Mouse (Mus musculus) left cerebral cortex, postnatal 10 days (tissue): Measurements from ENCODE around the gene Xlr3b. TPM values are rescaled to one million over a fixed set of nuclear protein-coding genes. Genes with fewer than 3 reads are reported as not detected.
"Not testable (repeated sequence)": the region's sequence is repeated elsewhere in the genome, so short reads cannot be mapped to it uniquely, and the experiment has no call there.

Experiments
- DNase-seq, 2 experiments: peaks; one replicate each; pipeline ENCODE4 v3.0.0; 2021 to 2022; ENCODE audit warnings: low spot score in 2 of 2, mixed read lengths in 1 of 2; ENCODE audit errors: extremely low spot score in 1 of 2
- intact Hi-C: fragments of 180-260 bp; cut with DNase I; formaldehyde crosslinking; loops from one replicate; pipeline ENCODE4 v1.15.1; 2025
- total RNA-seq, 2 experiments: library from RNA; stranded (reverse); gene quantifications; 2 replicates each; pipeline ENCODE4 v1.2.3; 2021

Gene Xlr3b
- 1 to 10 TPM; 1.2 to 9.8 TPM for total RNA-seq

DNA sequence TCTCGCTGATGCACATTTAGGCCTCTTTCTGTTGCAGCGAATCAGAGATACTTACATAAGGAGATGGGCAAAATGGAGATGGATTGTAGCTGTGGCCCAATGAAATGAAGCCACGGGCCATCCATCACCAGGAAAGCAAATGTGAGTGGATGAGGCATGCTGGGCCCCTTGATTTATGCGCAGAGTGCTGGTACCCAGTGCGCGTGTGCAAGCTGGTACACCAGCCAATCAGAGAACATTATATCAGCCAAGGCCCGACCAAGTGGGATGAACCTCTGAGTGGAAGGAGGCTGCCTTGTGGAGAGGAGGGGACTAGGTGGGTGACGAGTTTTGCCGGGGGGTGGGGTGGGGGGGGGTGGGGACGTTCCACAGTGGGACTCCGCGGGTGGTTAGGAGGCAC is at the start of gene Xlr3b:
Gene Xlr3b, plus strand, starts transcription at position 274 of the 400 bp plus-strand sequence.
- peak in 1 of 2 experiments; percentile 20 for DNase-seq
- intact Hi-C loops = not testable (repeated sequence)

DNA sequence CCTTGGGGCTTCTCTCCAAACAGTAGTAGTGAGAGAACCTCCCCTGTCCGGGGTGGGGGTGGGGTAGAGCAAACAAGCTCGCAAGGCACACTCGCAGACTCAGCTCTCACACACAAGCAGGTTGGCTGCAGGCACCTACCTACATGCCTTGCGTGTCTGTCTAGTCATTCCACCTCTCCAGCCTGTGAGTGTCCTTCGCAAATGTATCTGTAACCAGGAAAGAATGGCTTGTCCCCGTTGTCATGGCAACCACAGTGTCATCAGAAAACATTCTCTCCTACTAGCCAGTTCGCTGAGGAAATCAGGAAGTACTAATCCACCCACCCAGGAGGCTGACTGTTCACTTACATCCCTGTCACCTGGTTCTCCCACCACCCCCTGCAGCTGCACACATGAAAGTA is 48.8 kb upstream of the Xlr3b start:
- DNase-seq, intact Hi-C loops: not testable (repeated sequence)

DNA sequence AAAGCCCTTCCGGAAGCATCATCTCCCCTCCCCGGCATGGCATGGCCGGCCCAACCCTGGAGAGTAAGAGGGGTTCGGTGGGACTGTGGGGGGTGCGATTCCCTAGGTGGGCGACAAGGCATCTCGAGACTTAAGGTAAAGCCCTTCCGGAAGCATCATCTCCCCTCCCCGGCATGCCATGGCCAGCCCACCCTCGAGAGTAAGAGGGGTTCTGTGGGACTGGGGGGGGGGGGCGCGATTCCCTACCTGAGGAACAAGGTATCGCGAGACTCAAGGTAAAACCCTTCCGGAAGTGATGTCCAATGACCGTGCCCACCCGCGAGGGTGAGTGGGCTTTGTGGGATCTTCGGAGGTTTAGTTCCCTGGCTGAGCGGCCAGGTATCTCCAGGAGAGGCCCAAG is 43.5 kb upstream of the Xlr3b start, which contains the start of gene Xlr5b:
Gene Xlr5b, plus strand, starts transcription at position 301 of the 400 bp plus-strand sequence.
- DNase-seq, intact Hi-C loops: not testable (repeated sequence)

DNA sequence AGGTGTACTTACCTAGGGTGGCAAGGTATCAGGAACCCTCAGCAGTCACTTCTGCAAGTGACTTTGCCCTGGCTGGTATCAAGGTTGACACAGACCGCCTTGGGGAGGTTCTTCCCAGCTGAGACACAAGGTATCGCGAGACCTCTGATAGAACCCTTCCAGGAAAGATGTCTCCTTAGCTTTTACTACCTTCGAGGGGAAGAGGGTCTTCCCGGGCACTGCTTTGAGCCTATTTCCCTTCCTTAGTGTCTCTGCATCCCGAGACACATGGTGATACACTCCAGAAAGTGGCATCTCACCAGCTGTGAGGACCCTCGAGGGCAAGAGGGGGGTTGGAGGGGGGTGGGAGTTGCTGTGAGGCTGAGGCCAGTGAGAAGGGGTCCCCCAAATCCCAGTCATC is 42.7 kb upstream of the Xlr3b start, which contains the start of gene DXBay18:
Gene DXBay18, minus strand, starts transcription at position 101 of the 400 bp plus-strand sequence.
- intact Hi-C loops, DNase-seq: not testable (repeated sequence)

DNA sequence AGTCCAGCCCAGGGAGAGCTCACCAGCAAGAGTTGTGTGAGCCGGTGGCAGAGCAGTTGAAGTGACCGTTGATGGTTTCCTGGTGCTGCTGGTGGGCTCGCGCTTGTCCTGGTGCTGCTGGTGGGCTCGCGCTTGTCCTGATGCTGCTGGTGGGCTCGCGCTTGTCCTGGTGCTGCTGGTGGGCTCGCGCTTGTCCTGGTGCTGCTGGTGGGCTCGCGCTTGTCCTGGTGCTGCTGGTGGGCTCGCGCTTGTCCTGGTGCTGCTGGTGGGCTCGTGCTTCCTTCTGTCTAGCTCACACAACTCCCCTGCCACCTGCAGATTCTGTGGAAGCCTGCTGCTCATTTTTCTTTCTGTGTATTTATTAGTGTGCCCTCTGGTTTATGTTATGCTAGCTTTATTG is 15.1 kb upstream of the Xlr3b start, which contains the start of gene Spin2d:
Gene Spin2d, minus strand, starts transcription at position 101 of the 400 bp plus-strand sequence.
- intact Hi-C loops, DNase-seq: not testable (repeated sequence)

DNA sequence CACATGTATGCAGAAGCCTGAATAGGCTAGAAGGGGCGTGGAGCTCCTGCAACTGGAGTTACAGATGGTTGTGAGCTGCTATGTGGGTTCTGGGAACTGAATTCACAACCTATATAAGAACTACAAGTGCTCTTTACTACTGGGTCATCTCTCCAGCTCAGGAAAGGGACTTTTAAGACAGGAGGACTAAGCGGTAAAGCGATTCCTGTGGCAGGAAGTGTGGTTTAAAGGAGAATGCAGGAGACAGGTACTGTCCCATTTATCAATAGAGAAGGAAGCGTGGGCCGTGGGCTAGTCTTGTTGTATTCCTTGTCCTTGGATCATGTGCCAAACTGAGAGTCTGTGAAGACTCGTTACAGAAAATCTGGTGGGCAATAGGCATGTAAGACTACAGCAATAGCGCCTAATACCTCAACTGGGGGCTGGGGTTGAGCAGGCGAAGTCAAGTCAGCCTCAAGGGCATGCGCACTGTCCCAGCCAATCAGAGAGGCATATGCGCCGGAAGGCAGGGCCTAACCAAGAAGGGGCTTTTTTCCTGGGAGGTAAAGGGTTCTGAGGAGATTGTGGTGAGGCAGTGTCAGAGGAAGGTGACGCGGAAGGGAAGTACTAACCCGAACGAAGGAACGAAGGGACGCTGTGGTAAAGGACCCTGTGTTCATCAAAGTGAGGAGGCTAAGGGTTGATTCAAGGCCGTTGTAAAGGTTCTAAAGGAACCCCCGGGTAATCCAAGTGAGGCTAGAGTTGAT is 22.0 kb downstream of the Xlr3b start, which contains the start of gene Xlr4b:
Gene Xlr4b, plus strand, starts transcription at position 515 of the 746 bp plus-strand sequence.
- intact Hi-C loops, DNase-seq: not testable (repeated sequence)

DNA sequence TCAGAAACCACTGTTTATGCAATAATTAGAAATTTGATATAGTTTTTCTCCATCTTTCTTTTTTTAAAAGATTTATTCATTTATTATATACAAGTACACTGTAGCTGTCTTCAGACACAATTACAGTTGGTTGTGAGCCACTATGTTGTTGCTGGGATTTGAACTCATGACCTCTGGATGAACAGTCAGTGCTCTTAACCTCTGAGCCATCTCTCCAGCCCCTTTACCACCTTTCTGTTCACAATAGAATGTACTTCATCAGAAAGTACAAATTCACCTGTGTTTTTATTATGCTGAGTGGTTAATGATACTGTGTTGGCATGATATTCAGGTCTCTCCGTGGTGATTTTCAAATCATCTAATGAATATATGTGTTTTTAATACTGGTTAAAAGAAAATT is 33.4 kb downstream of the Xlr3b start:
- intact Hi-C loops = loop anchor here (5.0 kb wide), 1 partner anchor 163 kb away; the partner anchor contains the start of gene Pnma3
- DNase-seq = no peak

DNA sequence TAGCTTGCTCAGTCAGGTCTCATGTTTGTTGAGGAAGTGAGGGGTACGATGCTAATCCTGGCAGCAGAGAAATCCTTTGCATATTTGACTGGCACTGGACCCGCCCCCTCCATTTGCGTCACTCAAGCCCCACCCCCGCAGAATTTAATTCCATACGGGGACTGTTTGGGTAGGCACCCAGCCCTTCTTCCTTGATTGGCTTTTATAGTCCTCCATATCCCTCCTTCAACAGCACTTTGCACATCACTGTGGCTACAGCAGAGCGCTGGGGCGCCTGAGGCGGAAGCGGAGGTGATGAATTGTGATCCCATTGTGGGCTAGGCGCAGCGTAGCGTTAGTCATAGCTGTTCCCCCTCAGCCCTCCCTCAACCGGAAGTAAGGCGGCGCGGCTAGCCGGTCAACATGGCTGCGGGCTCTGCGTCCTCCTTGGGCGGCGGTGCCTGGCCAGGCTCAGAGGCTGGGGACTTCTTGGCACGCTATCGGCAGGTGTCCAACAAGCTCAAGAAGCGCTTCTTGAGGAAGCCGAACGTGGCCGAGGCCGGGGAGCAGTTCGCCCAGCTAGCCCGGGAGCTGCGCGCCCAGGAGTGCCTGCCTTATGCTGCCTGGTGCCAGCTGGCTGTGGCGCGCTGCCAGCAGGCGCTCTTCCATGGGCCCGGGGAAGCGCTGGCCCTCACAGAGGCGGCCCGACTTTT is 36.1 kb downstream of the Xlr3b start, which contains the start of gene F8a:
Gene F8a, plus strand, starts transcription at position 378 of the 692 bp plus-strand sequence.
- peak; percentile 60 to 83 for DNase-seq
- intact Hi-C loops = loop anchor here (5.0 kb wide), 1 partner anchor 166 kb away; the partner anchor contains the start of gene Pnma3

DNA sequence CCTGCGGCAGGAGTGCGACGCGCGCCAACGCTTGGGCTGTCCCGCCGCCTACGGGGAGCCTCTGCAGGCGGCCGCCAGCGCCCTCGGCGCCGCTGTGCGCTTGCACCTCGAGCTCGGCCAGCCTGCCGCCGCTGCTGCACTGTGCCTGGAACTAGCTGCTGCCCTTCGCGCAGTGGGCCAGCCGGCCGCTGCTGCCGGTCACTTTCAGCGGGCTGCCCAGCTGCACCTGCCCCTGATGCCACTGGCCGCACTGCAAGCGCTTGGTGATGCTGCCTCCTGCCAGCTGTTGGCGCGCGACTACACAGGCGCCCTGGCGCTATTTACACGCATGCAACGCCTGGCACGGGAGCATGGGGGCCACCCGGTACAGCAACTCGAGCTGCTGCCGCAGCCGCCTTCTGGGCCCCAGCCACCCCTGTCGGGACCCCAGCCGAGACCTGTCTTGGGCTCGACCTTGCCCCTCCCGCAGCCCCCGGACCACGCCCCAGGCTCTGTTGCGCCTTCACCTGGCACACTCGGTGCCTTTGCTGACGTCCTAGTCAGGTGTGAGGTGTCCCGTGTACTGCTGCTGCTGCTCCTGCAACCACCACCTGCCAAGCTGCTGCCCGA is 36.7 kb downstream of the Xlr3b start:
- intact Hi-C loops = loop anchor here (5.0 kb wide), 1 partner anchor 166 kb away; the partner anchor contains the start of gene Pnma3
- DNase-seq = peak; percentile 34 to 61

DNA sequence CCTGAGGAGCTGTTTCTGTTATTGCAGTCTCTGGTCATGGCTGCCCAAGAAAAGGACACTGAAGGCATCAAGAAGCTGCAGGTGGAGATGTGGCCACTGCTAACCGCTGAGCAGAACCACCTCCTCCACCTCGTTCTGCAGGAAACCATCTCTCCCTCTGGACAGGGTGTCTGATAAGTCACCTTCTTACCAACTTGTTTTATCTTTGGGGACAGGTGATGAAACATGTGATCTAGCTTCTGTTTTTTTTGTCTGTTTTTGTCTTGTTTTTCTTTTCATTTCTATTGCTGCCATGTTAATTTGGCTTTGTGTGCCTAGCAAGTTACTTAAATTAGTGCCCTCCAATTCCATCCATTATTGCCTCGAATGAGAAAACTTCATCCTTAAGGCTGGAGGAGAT is 37.3 kb downstream of the Xlr3b start:
- intact Hi-C loops = loop anchor here (5.0 kb wide), 1 partner anchor 167 kb away; the partner anchor contains the start of gene Pnma3
- DNase-seq = no peak

DNA sequence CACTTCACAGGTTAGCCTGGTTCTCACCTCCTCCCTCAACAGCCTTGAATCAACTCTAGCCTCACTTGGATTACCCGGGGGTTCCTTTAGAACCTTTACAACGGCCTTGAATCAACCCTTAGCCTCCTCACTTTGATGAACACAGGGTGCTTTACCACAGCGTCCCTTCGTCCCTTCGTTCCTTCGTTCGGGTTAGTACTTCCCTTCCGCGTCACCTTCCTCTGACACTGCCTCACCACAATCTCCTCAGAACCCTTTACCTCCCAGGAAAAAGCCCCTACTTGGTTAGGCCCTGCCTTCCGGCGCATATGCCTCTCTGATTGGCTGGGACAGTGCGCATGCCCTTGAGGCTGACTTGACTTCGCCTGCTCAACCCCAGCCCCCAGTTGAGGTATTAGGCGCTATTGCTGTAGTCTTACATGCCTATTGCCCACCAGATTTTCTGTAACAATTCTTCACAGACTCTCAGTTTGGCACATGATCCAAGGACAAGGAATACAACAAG is 50.9 kb downstream of the Xlr3b start, which contains the start of gene Xlr4c:
Gene Xlr4c, minus strand, starts transcription at position 310 of the 505 bp plus-strand sequence.
- intact Hi-C loops, DNase-seq: not testable (repeated sequence)

Other genes starting within 250 kb of the Xlr3b start
- gene Zfp185, start 204.9 kb upstream of the Xlr3b start, total RNA-seq = 1 to 10 TPM in 1 of 2 experiments, under 1 TPM in 1; 0.90 to 1.0 TPM
- gene Pnma5, start 155.1 kb upstream of the Xlr3b start, total RNA-seq = under 1 TPM; 0.41 to 0.59 TPM
- gene Pnma3, start 127.4 kb upstream of the Xlr3b start, total RNA-seq = 10 to 100 TPM; 28.7 to 30.8 TPM
- under 1 TPM in 1 of 2 experiments, not detected in 1; 0.91 TPM for gene Xlr4a, start 109.7 kb upstream of the Xlr3b start, total RNA-seq
- 1 to 10 TPM in 1 of 2 experiments, under 1 TPM in 1; 0.51 to 4.8 TPM for gene Xlr3a, start 95.1 kb upstream of the Xlr3b start, total RNA-seq
- 1 to 10 TPM; 1.5 to 1.9 TPM for gene Gm14685, start 75.2 kb upstream of the Xlr3b start, total RNA-seq
- gene Xlr5b, start 43.4 kb upstream of the Xlr3b start, total RNA-seq = not detected
- gene DXBay18, start 42.8 kb upstream of the Xlr3b start, total RNA-seq = 1 to 10 TPM in 1 of 2 experiments, under 1 TPM in 1; 0.91 to 1.4 TPM
- gene Spin2d, start 15.2 kb upstream of the Xlr3b start, total RNA-seq = not detected
- 1 to 10 TPM in 1 of 2 experiments, under 1 TPM in 1; 0.45 to 1.1 TPM for gene Xlr4b, start 22.1 kb downstream of the Xlr3b start, total RNA-seq
- gene F8a, start 36.1 kb downstream of the Xlr3b start, total RNA-seq = 10 to 100 TPM; 14.3 to 15.1 TPM
- gene Xlr4c, start 50.9 kb downstream of the Xlr3b start, total RNA-seq = under 1 TPM in 1 of 2 experiments, not detected in 1; 0.90 TPM
- not detected for gene Xlr3c, start 73.2 kb downstream of the Xlr3b start, total RNA-seq
- not detected for gene Xlr5a, start 100.8 kb downstream of the Xlr3b start, total RNA-seq
- not detected for gene Xlr5c, start 100.8 kb downstream of the Xlr3b start, total RNA-seq
- not detected for gene Gm45015, start 144.6 kb downstream of the Xlr3b start, total RNA-seq
- 10 to 100 TPM; 16.8 to 17.5 TPM for gene Zfp275, start 150.4 kb downstream of the Xlr3b start, total RNA-seq
- under 1 TPM; 0.19 to 0.24 TPM for gene Gm18336, start 206.5 kb downstream of the Xlr3b start, total RNA-seq
- gene Zfp92, start 218.9 kb downstream of the Xlr3b start, total RNA-seq = 1 to 10 TPM; 2.5 to 3.1 TPM
- gene Trex2, start 243.1 kb downstream of the Xlr3b start, total RNA-seq = not detected